Mouse (Mus musculus): ENCODE measurements around the gene Fancc. TPM values are rescaled to one million over a fixed set of nuclear protein-coding genes. Genes with fewer than 3 reads are reported as not detected.

Fancc gene
- polyA plus RNA-seq, 1 experiment from 2014 or later: 21.8 TPM

GRCm38 (mm10) chr13:63252295-63253010, 244.6 kb downstream of the Fancc start:
- Histone ChIP-seq H3K4me1 (ENCODE audit: control insufficient read depth, insufficient read depth, low read length) (no peaks in the 10 kb centered on the region), H3K4me3 (ENCODE audit: low read depth, low read length) (no peak overlapping the region), H3K9ac (replicated peaks; ENCODE audit: low read length) (no peak overlapping the region), H3K27ac (replicated peaks; ENCODE audit: low read depth, low read length) (no peak overlapping the region), H3K4me2 (ENCODE audit: low read depth, low read length) (no peak overlapping the region), H3K27me3 (ENCODE audit: control insufficient read depth, insufficient read depth, low read length) (no peaks in the 10 kb centered on the region), H3K9me3 (replicated peaks; ENCODE audit: control insufficient read depth, low read length) (no peaks in the 10 kb centered on the region), H3K36me3 (replicated peaks; ENCODE audit: control insufficient read depth, insufficient read depth, low read depth, low read length) (no peaks in the 10 kb centered on the region)
- ATAC-seq (replicated peaks; ENCODE audit: insufficient number of reproducible peaks, low FRiP score, low TSS enrichment, low read depth): 0 out of 2 replicates have a peak, but pooled peaks have one; percentile 19
- DNase-seq (ENCODE audit: low spot score): no peak
- 83% methylated on average over 2 of the region's 2 CpGs for WGBS

GRCm38 (mm10) chr13:63251118-63251889, 245.8 kb downstream of the Fancc start:
- H3K4me2 ChIP-seq (ENCODE audit: low read depth, low read length): no peak overlapping the region
- ATAC-seq (replicated peaks; ENCODE audit: insufficient number of reproducible peaks, low FRiP score, low TSS enrichment, low read depth) (no peak), DNase-seq (ENCODE audit: low spot score) (no peak)
- no peaks in the 10 kb centered on the region for H3K27me3 ChIP-seq (ENCODE audit: control insufficient read depth, insufficient read depth, low read length)
- WGBS: 69% methylated on average over 12 of the region's 12 CpGs
- no peaks in the 10 kb centered on the region for H3K9me3 ChIP-seq (replicated peaks; ENCODE audit: control insufficient read depth, low read length)
- no peak overlapping the region for H3K9ac ChIP-seq (replicated peaks; ENCODE audit: low read length)
- H3K4me1 ChIP-seq (ENCODE audit: control insufficient read depth, insufficient read depth, low read length): no peaks in the 10 kb centered on the region
- H3K36me3 ChIP-seq (replicated peaks; ENCODE audit: control insufficient read depth, insufficient read depth, low read depth, low read length): no peaks in the 10 kb centered on the region
- no peak overlapping the region for H3K4me3 ChIP-seq (ENCODE audit: low read depth, low read length)
- no peak overlapping the region for H3K27ac ChIP-seq (replicated peaks; ENCODE audit: low read depth, low read length)

DNA sequence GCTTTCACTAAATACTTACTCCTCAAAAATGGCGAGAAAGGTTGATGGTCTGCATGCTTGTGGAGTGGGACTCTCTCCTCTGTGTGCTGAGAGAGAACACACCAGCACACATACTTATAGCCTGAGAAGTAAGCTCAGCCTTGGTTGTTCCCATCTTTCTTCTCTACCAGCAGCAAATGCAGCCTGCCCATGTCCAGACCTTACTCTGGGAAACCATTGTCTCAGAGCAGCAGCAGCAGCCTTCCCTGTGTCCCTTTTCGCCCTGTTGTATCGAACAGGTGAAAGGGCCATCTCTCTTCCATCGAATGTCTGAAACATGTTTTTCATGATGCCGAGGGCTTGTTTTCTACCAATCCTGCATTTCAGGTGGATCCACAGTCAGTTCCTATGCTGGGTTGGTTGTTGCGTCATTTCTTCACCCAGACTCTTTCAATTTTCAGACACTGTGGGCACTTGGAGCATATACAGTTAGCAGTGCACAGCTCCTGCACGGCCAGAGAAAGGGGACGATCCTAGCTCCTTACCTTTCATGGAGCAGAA, 246.6 kb downstream of the Fancc start:
- WGBS: 93% methylated on average over 8 of the region's 8 CpGs
- H3K4me3 ChIP-seq (ENCODE audit: low read depth, low read length): no peak overlapping the region
- H3K36me3 ChIP-seq (replicated peaks; ENCODE audit: control insufficient read depth, insufficient read depth, low read depth, low read length): no peaks in the 10 kb centered on the region
- H3K4me2 ChIP-seq (ENCODE audit: low read depth, low read length): no peak overlapping the region
- H3K27ac ChIP-seq (replicated peaks; ENCODE audit: low read depth, low read length): no peak overlapping the region
- no peak overlapping the region for H3K9ac ChIP-seq (replicated peaks; ENCODE audit: low read length)
- DNase-seq (ENCODE audit: low spot score) (no peak), ATAC-seq (replicated peaks; ENCODE audit: insufficient number of reproducible peaks, low FRiP score, low TSS enrichment, low read depth) (no peak)
- H3K9me3 ChIP-seq (replicated peaks; ENCODE audit: control insufficient read depth, low read length): no peaks in the 10 kb centered on the region
- no peaks in the 10 kb centered on the region for H3K27me3 ChIP-seq (ENCODE audit: control insufficient read depth, insufficient read depth, low read length)
- H3K4me1 ChIP-seq (ENCODE audit: control insufficient read depth, insufficient read depth, low read length): no peaks in the 10 kb centered on the region

GRCm38 (mm10) chr13:63249741-63250431, 247.2 kb downstream of the Fancc start:
- DNase-seq (ENCODE audit: low spot score): no peak
- Histone ChIP-seq H3K27ac (replicated peaks; ENCODE audit: low read depth, low read length) (no peak overlapping the region), H3K9ac (replicated peaks; ENCODE audit: low read length) (no peak overlapping the region), H3K4me2 (ENCODE audit: low read depth, low read length) (no peak overlapping the region), H3K36me3 (replicated peaks; ENCODE audit: control insufficient read depth, insufficient read depth, low read depth, low read length) (no peaks in the 10 kb centered on the region), H3K9me3 (replicated peaks; ENCODE audit: control insufficient read depth, low read length) (no peaks in the 10 kb centered on the region), H3K4me1 (ENCODE audit: control insufficient read depth, insufficient read depth, low read length) (no peaks in the 10 kb centered on the region), H3K27me3 (ENCODE audit: control insufficient read depth, insufficient read depth, low read length) (no peaks in the 10 kb centered on the region), H3K4me3 (ENCODE audit: low read depth, low read length) (no peak overlapping the region)
- 80% methylated on average over 8 of the region's 8 CpGs for WGBS
- no peak for ATAC-seq (replicated peaks; ENCODE audit: insufficient number of reproducible peaks, low FRiP score, low TSS enrichment, low read depth)

- Histone ChIP-seq H3K4me2 (ENCODE audit: low read depth, low read length) (no peak overlapping the region), H3K4me1 (ENCODE audit: control insufficient read depth, insufficient read depth, low read length) (no peaks in the 10 kb centered on the region), H3K36me3 (replicated peaks; ENCODE audit: control insufficient read depth, insufficient read depth, low read depth, low read length) (no peaks in the 10 kb centered on the region; the same call in 1 of the 2 replicates), H3K4me3 (ENCODE audit: low read depth, low read length) (no peak overlapping the region), H3K27ac (replicated peaks; ENCODE audit: low read depth, low read length) (no peak overlapping the region), H3K27me3 (ENCODE audit: control insufficient read depth, insufficient read depth, low read length) (no peaks in the 10 kb centered on the region), H3K9ac (replicated peaks; ENCODE audit: low read length) (no peak overlapping the region), H3K9me3 (replicated peaks; ENCODE audit: control insufficient read depth, low read length) (no peaks in the 10 kb centered on the region)
- WGBS: 92% methylated on average over 7 of the region's 7 CpGs
- DNase-seq (ENCODE audit: low spot score) (no peak), ATAC-seq (replicated peaks; ENCODE audit: insufficient number of reproducible peaks, low FRiP score, low TSS enrichment, low read depth) (no peak)
Measured at GRCm38 (mm10) chr13:63249171-63249570, 247.9 kb downstream of the Fancc start.

DNA sequence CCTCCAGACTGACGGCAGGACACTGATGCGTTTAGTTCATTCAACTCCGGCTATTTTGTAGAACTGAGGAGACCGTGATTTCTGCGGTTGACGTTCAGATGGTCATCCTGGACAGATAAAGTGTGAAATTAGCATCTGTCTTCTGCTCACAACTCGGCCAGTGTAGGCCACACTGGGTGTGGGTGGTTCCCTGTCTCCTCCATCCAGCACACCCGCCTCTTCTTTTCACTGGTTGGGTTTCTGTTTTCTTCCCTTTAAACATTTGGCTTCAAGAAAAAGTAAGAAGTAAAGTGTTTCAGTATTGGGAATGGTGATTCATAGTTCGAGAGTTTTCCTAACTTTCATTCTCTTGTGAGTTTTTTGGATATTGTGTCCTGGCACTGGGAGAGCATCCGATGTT, 248.8 kb downstream of the Fancc start:
- ATAC-seq (replicated peaks; ENCODE audit: insufficient number of reproducible peaks, low FRiP score, low TSS enrichment, low read depth) (no peak), DNase-seq (ENCODE audit: low spot score) (no peak)
- H3K4me1 ChIP-seq (ENCODE audit: control insufficient read depth, insufficient read depth, low read length): no peaks in the 10 kb centered on the region
- no peaks in the 10 kb centered on the region for H3K27me3 ChIP-seq (ENCODE audit: control insufficient read depth, insufficient read depth, low read length)
- no peaks in the 10 kb centered on the region for H3K9me3 ChIP-seq (replicated peaks; ENCODE audit: control insufficient read depth, low read length)
- no peak overlapping the region for H3K4me2 ChIP-seq (ENCODE audit: low read depth, low read length)
- no peak overlapping the region for H3K9ac ChIP-seq (replicated peaks; ENCODE audit: low read length)
- no peaks in the 10 kb centered on the region; the same call in 1 of the 2 replicates for H3K36me3 ChIP-seq (replicated peaks; ENCODE audit: control insufficient read depth, insufficient read depth, low read depth, low read length)
- no peak overlapping the region for H3K27ac ChIP-seq (replicated peaks; ENCODE audit: low read depth, low read length)
- H3K4me3 ChIP-seq (ENCODE audit: low read depth, low read length): no peak overlapping the region
- 91% methylated on average over 10 of the region's 10 CpGs for WGBS

- Histone ChIP-seq H3K4me1 (ENCODE audit: control insufficient read depth, insufficient read depth, low read length) (no peaks in the 10 kb centered on the region), H3K9ac (replicated peaks; ENCODE audit: low read length) (no peak overlapping the region), H3K4me3 (ENCODE audit: low read depth, low read length) (no peak overlapping the region), H3K36me3 (replicated peaks; ENCODE audit: control insufficient read depth, insufficient read depth, low read depth, low read length) (no peaks in the 10 kb centered on the region; the same call in 1 of the 2 replicates), H3K9me3 (replicated peaks; ENCODE audit: control insufficient read depth, low read length) (no peaks in the 10 kb centered on the region), H3K27ac (replicated peaks; ENCODE audit: low read depth, low read length) (no peak overlapping the region), H3K27me3 (ENCODE audit: control insufficient read depth, insufficient read depth, low read length) (no peaks in the 10 kb centered on the region), H3K4me2 (ENCODE audit: low read depth, low read length) (no peak overlapping the region)
- no peak for DNase-seq (ENCODE audit: low spot score)
- WGBS: 94% methylated on average over 11 of the region's 11 CpGs
- no peak for ATAC-seq (replicated peaks; ENCODE audit: insufficient number of reproducible peaks, low FRiP score, low TSS enrichment, low read depth)
Measured at GRCm38 (mm10) chr13:63247631-63248030, 249.4 kb downstream of the Fancc start.

Measured in embryonic facial prominence, embryonic 11.5 days (tissue).